Mouse (Mus musculus) activated CD4-positive, CD25-positive, alpha-beta regulatory T cell, adult 9 weeks (primary cell): ENCODE measurements around the gene Olfr1290. TPM values are rescaled to one million over a fixed set of nuclear protein-coding genes. Genes with fewer than 3 reads are reported as not detected.

Experiments
- polyA plus RNA-seq: library from polyadenylated mRNA; unstranded; fragments of 100-300 nt; shearing (Covaris generic); gene quantifications from one replicate; pipeline ENCODE4 v1.2.1, GENCODE M21; 2017

Olfr1290 gene
- polyA plus RNA-seq: not detected

DNA sequence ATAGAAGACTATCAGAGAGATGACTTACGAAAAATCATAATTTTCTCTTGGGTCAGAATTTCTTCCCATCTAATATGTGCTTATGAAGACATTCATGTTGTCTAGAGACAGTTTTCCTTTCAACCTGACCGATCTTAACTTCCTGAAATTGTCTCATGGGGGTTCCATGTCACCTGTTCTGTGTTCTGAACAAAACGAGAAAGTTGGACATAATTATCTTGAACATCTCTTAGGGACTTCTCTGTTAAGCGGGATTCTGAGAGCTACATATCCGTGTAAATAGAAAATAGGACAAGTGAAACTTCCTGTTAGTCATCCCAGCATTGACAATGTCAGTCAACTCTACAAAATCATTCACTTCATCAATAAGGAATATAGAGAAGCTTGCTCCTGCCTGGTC lies at the start of gene Olfr1290:
TSS of gene Olfr1290 (minus strand) at position 101 of the 400 bp plus-strand sequence.

GRCm38 (mm10) chr2:111540191-111540590 lies 46.6 kb upstream of the Olfr1290 start, which contains the start of gene Olfr1294:
Gene Olfr1294 (minus strand): TSS chr2:111540291.

DNA sequence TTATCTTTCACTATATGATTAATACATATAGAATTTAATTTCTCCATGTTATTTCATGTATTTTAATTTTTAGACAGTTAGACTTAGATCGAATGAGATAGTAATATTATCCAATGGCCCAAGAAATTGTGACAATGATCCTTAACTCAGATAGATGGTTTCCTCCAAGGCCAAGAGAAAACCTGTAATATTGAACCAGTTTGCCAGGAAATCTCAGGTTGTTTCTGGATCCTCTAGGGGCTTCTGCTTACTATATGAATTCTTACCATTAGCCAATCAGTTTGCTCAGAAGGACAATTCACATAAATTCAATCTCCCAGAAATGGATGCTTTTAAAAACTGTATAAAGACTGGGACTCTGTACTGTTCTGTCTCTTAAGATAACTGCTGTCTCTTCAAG lies 31.3 kb upstream of the Olfr1290 start, which contains the start of gene Olfr1293-ps:
TSS of gene Olfr1293-ps (plus strand) at position 301 of the 400 bp plus-strand sequence.

GRCm38 (mm10) chr2:111496880-111497279 lies 3.3 kb upstream of the Olfr1290 start, which contains the start of gene Olfr1291-ps1:
Gene Olfr1291-ps1 (plus strand): TSS chr2:111497180.

DNA sequence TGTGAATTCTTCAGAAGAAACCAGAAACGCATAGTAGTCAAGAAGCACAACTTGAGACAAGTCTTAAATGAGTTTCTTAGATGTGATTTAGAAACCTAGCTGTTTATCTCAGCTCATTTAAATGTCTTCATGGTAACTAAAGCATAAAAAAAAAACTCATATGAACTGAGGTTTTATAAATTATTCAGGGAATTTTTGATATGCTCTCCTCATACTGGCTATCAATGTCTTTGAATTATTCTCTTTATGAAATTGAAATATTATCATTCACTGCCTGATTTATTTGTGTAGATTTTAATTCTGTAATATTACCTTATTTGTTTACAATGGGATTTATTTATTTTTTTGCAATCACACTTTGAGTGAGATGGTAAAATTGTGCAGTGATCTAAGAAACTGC lies 13.1 kb downstream of the Olfr1290 start, which contains the start of gene Olfr1289:
TSS of gene Olfr1289 (plus strand) at position 301 of the 400 bp plus-strand sequence.

GRCm38 (mm10) chr2:111473801-111474200 lies 19.8 kb downstream of the Olfr1290 start, which contains the start of gene Olfr1288:
Gene Olfr1288 (plus strand): TSS chr2:111474101.

DNA sequence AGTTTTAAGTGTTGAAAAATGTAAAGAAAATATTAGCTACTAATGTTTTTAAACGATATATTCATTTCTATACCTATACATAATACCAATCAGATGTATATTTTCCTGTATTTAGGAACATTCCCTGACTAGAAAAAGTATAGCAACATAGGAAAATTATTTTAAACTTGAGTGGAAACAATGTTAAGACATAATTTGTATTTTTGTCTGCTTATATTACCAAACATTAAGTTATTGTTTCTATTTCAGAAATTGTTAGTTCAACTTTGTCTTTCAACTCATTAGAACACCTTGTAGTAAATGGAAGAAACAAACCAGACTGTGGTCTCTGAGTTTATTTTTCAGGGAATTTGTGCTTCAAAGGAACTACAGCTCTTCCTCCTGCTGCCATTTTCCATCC lies 44.8 kb downstream of the Olfr1290 start, which contains the start of gene Olfr1287:
TSS of gene Olfr1287 (plus strand) at position 301 of the 400 bp plus-strand sequence.

Other genes with a start within 250 kb of the Olfr1290 start
- not detected for gene Olfr1276, start 239.3 kb downstream of the Olfr1290 start, polyA plus RNA-seq
- not detected for gene Olfr1277, start 219.7 kb downstream of the Olfr1290 start, polyA plus RNA-seq
- not detected for gene Olfr1278, start 203.7 kb downstream of the Olfr1290 start, polyA plus RNA-seq
- gene Olfr1279, start 193.2 kb downstream of the Olfr1290 start, polyA plus RNA-seq: not detected
- not detected for gene Olfr1280, start 179.8 kb downstream of the Olfr1290 start, polyA plus RNA-seq
- not detected for gene Olfr1281, start 167.3 kb downstream of the Olfr1290 start, polyA plus RNA-seq
- gene Olfr1282, start 157.8 kb downstream of the Olfr1290 start, polyA plus RNA-seq: not detected
- not detected for gene Olfr1283, start 127.0 kb downstream of the Olfr1290 start, polyA plus RNA-seq
- gene Olfr1284, start 118.3 kb downstream of the Olfr1290 start, polyA plus RNA-seq: not detected
- gene Olfr1286, start 70.7 kb downstream of the Olfr1290 start, polyA plus RNA-seq: not detected
- gene Olfr1287, start 44.7 kb downstream of the Olfr1290 start, polyA plus RNA-seq: not detected
- gene Olfr1288, start 19.7 kb downstream of the Olfr1290 start, polyA plus RNA-seq: not detected
- gene Olfr1289, start 13.0 kb downstream of the Olfr1290 start, polyA plus RNA-seq: not detected
- not detected for gene Olfr1291-ps1, start 3.4 kb upstream of the Olfr1290 start, polyA plus RNA-seq
- gene Olfr1293-ps, start 31.4 kb upstream of the Olfr1290 start, polyA plus RNA-seq: not detected
- not detected for gene Olfr1294, start 46.5 kb upstream of the Olfr1290 start, polyA plus RNA-seq
- not detected for gene Olfr1295, start 75.9 kb upstream of the Olfr1290 start, polyA plus RNA-seq
- gene Olfr1297, start 132.7 kb upstream of the Olfr1290 start, polyA plus RNA-seq: not detected
- gene Olfr1298, start 155.4 kb upstream of the Olfr1290 start, polyA plus RNA-seq: not detected
- not detected for gene Olfr1299, start 167.6 kb upstream of the Olfr1290 start, polyA plus RNA-seq